Mouse (Mus musculus): ENCODE measurements at regions not wholly inside any gene's neighbourhood (a gene's known extent, or its start where the extent isn't known, plus 50 kb on each side); places are given as distances from the start of the nearest gene placed in this dataset.

DNA sequence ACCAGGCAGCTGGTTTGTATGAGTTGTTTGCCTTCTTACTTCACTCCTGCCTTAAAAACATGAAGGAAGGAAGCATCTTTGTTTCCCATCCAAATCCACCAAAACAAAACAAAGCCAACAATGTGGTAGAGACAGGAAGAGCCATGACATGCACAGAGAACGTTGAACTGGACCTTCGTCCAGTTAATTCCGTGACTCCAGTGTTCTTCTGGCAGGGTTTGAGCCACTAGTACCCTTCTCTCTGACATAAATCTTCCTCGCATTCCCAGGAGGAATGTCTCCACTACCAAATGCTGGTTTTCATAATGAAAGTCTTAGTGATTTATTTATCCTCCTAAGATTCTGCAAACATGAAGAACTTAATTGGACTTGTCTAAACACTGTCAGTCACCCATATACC lies 66.7 kb upstream of the Osmr start:
- TF ChIP-seq CTCF (IDR thresholded peaks at IDR 0.05; ENCODE audit: low read depth, low read length) (no peak), GATA1 (IDR thresholded peaks at IDR 0.05; ENCODE audit: borderline replicate concordance, low read length) (no peak)
